Mouse (Mus musculus): ENCODE measurements around the gene S1pr4. TPM values are rescaled to one million over a fixed set of nuclear protein-coding genes. Genes with fewer than 3 reads are reported as not detected.

S1pr4 gene
- polyA plus RNA-seq, 1 experiment from 2014 or later, result 0.34 TPM

- no peak within 1 kb of the TSS for H3K27ac ChIP-seq (replicated peaks; ENCODE audit: low read depth, low read length)
- H3K36me3 ChIP-seq (ENCODE audit: control insufficient read depth, insufficient read depth, low read length), result no peaks in the 10 kb centered on the region
- H3K4me1 ChIP-seq (ENCODE audit: control insufficient read depth, insufficient read depth, low read length), result no peaks in the 10 kb centered on the region
- H3K4me3 ChIP-seq (replicated peaks; ENCODE audit: low read depth, low read length), result no peak within 1 kb of the TSS
- no peak within 1 kb of the TSS for H3K4me2 ChIP-seq (ENCODE audit: low read length)
- H3K27me3 ChIP-seq (ENCODE audit: control insufficient read depth, insufficient read depth, low read length), result peaks cover 46% of the 10 kb centered on the region
- WGBS, result 67% methylated on average over 28 of the region's 28 CpGs
- no peak within 1 kb of the TSS for H3K9ac ChIP-seq (replicated peaks; ENCODE audit: low read length)
- H3K9me3 ChIP-seq (ENCODE audit: control insufficient read depth, low read length), result no peaks in the 10 kb centered on the region
- no peak for DNase-seq
- no peak for ATAC-seq (ENCODE audit: low FRiP score, low TSS enrichment)
Observed at GRCm38 (mm10) chr10:81455181-81455895, 44.6 kb downstream of the S1pr4 start, which contains the start of gene Nfic. TSS of gene Nfic (minus strand) at chr10:81455635.

- no peak overlapping the region for H3K9ac ChIP-seq (replicated peaks; ENCODE audit: low read length)
- no peak overlapping the region for H3K4me3 ChIP-seq (replicated peaks; ENCODE audit: low read depth, low read length)
- no peak overlapping the region for H3K27ac ChIP-seq (replicated peaks; ENCODE audit: low read depth, low read length)
- 70% methylated on average over 2 of the region's 2 CpGs for WGBS
- no peaks in the 10 kb centered on the region for H3K9me3 ChIP-seq (ENCODE audit: control insufficient read depth, low read length)
- H3K4me1 ChIP-seq (ENCODE audit: control insufficient read depth, insufficient read depth, low read length), result no peaks in the 10 kb centered on the region
- no peak overlapping the region for H3K4me2 ChIP-seq (ENCODE audit: low read length)
- H3K36me3 ChIP-seq (ENCODE audit: control insufficient read depth, insufficient read depth, low read length), result no peaks in the 10 kb centered on the region
- DNase-seq, result no peak
- ATAC-seq (ENCODE audit: low FRiP score, low TSS enrichment), result no peak
- H3K27me3 ChIP-seq (ENCODE audit: control insufficient read depth, insufficient read depth, low read length), result peaks cover 43% of the 10 kb centered on the region
Observed at GRCm38 (mm10) chr10:81454106-81454505, 45.8 kb downstream of the S1pr4 start.

GRCm38 (mm10) chr10:81452947-81453288, 47.0 kb downstream of the S1pr4 start:
- no peaks in the 10 kb centered on the region for H3K9me3 ChIP-seq (ENCODE audit: control insufficient read depth, low read length)
- H3K36me3 ChIP-seq (ENCODE audit: control insufficient read depth, insufficient read depth, low read length), result no peaks in the 10 kb centered on the region
- DNase-seq (no peak), ATAC-seq (ENCODE audit: low FRiP score, low TSS enrichment) (no peak)
- no peak overlapping the region for H3K4me2 ChIP-seq (ENCODE audit: low read length)
- H3K9ac ChIP-seq (replicated peaks; ENCODE audit: low read length), result no peak overlapping the region
- H3K27me3 ChIP-seq (ENCODE audit: control insufficient read depth, insufficient read depth, low read length), result peaks cover 43% of the 10 kb centered on the region
- H3K4me1 ChIP-seq (ENCODE audit: control insufficient read depth, insufficient read depth, low read length), result no peaks in the 10 kb centered on the region
- 7% methylated on average over 14 of the region's 14 CpGs for WGBS
- no peak overlapping the region for H3K27ac ChIP-seq (replicated peaks; ENCODE audit: low read depth, low read length)
- H3K4me3 ChIP-seq (replicated peaks; ENCODE audit: low read depth, low read length), result no peak overlapping the region

- Histone ChIP-seq H3K27ac (replicated peaks; ENCODE audit: low read depth, low read length) (no peak overlapping the region), H3K9me3 (ENCODE audit: control insufficient read depth, low read length) (no peaks in the 10 kb centered on the region), H3K36me3 (ENCODE audit: control insufficient read depth, insufficient read depth, low read length) (no peaks in the 10 kb centered on the region), H3K4me2 (ENCODE audit: low read length) (no peak overlapping the region), H3K9ac (replicated peaks; ENCODE audit: low read length) (peak overlapping the region; percentile 16; the same call in 1 of the 2 replicates), H3K4me1 (ENCODE audit: control insufficient read depth, insufficient read depth, low read length) (no peaks in the 10 kb centered on the region), H3K27me3 (ENCODE audit: control insufficient read depth, insufficient read depth, low read length) (peaks cover 43% of the 10 kb centered on the region), H3K4me3 (replicated peaks; ENCODE audit: low read depth, low read length) (no peak overlapping the region)
- WGBS, result 9% methylated on average over 36 of the region's 36 CpGs
- DNase-seq (no peak), ATAC-seq (ENCODE audit: low FRiP score, low TSS enrichment) (no peak)
Observed at GRCm38 (mm10) chr10:81452237-81452946, 47.5 kb downstream of the S1pr4 start.

GRCm38 (mm10) chr10:81451365-81451745, 48.6 kb downstream of the S1pr4 start:
- H3K27me3 ChIP-seq (ENCODE audit: control insufficient read depth, insufficient read depth, low read length), result peaks cover 43% of the 10 kb centered on the region
- H3K4me1 ChIP-seq (ENCODE audit: control insufficient read depth, insufficient read depth, low read length), result no peaks in the 10 kb centered on the region
- H3K9ac ChIP-seq (replicated peaks; ENCODE audit: low read length), result no peak overlapping the region
- no peak for DNase-seq
- H3K27ac ChIP-seq (replicated peaks; ENCODE audit: low read depth, low read length), result no peak overlapping the region
- H3K36me3 ChIP-seq (ENCODE audit: control insufficient read depth, insufficient read depth, low read length), result no peaks in the 10 kb centered on the region
- no peak for ATAC-seq (ENCODE audit: low FRiP score, low TSS enrichment)
- WGBS, result 72% methylated on average over 6 of the region's 6 CpGs
- H3K4me2 ChIP-seq (ENCODE audit: low read length), result no peak overlapping the region
- no peaks in the 10 kb centered on the region for H3K9me3 ChIP-seq (ENCODE audit: control insufficient read depth, low read length)
- no peak overlapping the region for H3K4me3 ChIP-seq (replicated peaks; ENCODE audit: low read depth, low read length)

- Histone ChIP-seq H3K36me3 (ENCODE audit: control insufficient read depth, insufficient read depth, low read length) (no peaks in the 10 kb centered on the region), H3K27me3 (ENCODE audit: control insufficient read depth, insufficient read depth, low read length) (peaks cover 43% of the 10 kb centered on the region), H3K27ac (replicated peaks; ENCODE audit: low read depth, low read length) (no peak overlapping the region), H3K4me1 (ENCODE audit: control insufficient read depth, insufficient read depth, low read length) (no peaks in the 10 kb centered on the region), H3K9me3 (ENCODE audit: control insufficient read depth, low read length) (no peaks in the 10 kb centered on the region), H3K4me3 (replicated peaks; ENCODE audit: low read depth, low read length) (no peak overlapping the region), H3K9ac (replicated peaks; ENCODE audit: low read length) (no peak overlapping the region), H3K4me2 (ENCODE audit: low read length) (no peak overlapping the region)
- DNase-seq (peak; percentile 0), ATAC-seq (ENCODE audit: low FRiP score, low TSS enrichment) (no peak)
- 61% methylated on average over 9 of the region's 9 CpGs for WGBS
Observed at GRCm38 (mm10) chr10:81450641-81451364, 49.1 kb downstream of the S1pr4 start.

GRCm38 (mm10) chr10:81450140-81450539, 49.8 kb downstream of the S1pr4 start:
- no peaks in the 10 kb centered on the region for H3K36me3 ChIP-seq (ENCODE audit: control insufficient read depth, insufficient read depth, low read length)
- no peak overlapping the region for H3K4me2 ChIP-seq (ENCODE audit: low read length)
- 1% methylated on average over 7 of the region's 7 CpGs for WGBS
- H3K4me1 ChIP-seq (ENCODE audit: control insufficient read depth, insufficient read depth, low read length), result no peaks in the 10 kb centered on the region
- H3K27ac ChIP-seq (replicated peaks; ENCODE audit: low read depth, low read length), result no peak overlapping the region
- DNase-seq (peak; percentile 95), ATAC-seq (ENCODE audit: low FRiP score, low TSS enrichment) (no peak)
- H3K9ac ChIP-seq (replicated peaks; ENCODE audit: low read length), result no peak overlapping the region
- H3K27me3 ChIP-seq (ENCODE audit: control insufficient read depth, insufficient read depth, low read length), result peaks cover 43% of the 10 kb centered on the region
- no peak overlapping the region for H3K4me3 ChIP-seq (replicated peaks; ENCODE audit: low read depth, low read length)
- no peaks in the 10 kb centered on the region for H3K9me3 ChIP-seq (ENCODE audit: control insufficient read depth, low read length)
